Mouse (Mus musculus): Measurements from ENCODE around the gene Usp49.

DNA sequence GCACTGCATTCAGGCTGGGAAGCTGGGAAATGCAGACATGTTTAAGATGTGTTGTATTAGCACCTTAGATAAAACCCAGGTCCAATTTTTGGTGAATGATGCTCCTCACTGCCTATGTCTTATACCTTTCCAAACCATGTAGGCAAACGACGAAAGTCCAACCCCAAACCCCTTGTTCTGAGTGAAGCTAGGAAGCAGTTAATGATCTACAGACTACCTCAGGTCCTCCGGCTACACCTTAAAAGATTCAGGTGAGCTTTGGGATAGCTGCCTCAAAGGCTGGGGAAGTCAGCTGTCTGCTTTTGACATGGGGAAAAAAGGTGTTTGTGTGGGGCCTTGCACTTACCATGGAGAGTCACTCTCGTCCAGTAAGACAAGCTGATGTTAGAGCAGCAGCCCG is 48.2 kb downstream of the Usp49 start:
- TF ChIP-seq POLR2A (IDR thresholded peaks at IDR 0.05; ENCODE audit: low read depth, low read length) = no peak
- TF ChIP-seq CTCF (IDR thresholded peaks at IDR 0.05; ENCODE audit: extremely low read depth, insufficient read length, insufficient replicate concordance, low read depth, low read length) = no peak

Measured in small intestine, adult 2 months (tissue).